Mouse (Mus musculus): Measurements from ENCODE around the gene Ugt1a2. TPM values are rescaled to one million over a fixed set of nuclear protein-coding genes. Genes with fewer than 3 reads are reported as not detected.

Gene Ugt1a2
- polyA plus RNA-seq, 1 experiment = not detected

- Histone ChIP-seq H3K4me3 (ENCODE audit: insufficient read depth, low read depth, low read length) (no peak overlapping the region), H3K27ac (ENCODE audit: insufficient read depth, low read depth, low read length) (no peak overlapping the region), H3K4me1 (ENCODE audit: control insufficient read depth, insufficient read depth, low read length) (peaks cover 6% of the 10 kb centered on the region; the same call in 1 of the 2 replicates)
- TF ChIP-seq CTCF (IDR thresholded peaks at IDR 0.05; ENCODE audit: insufficient read depth, low read depth, low read length) (no peak), POLR2A (IDR thresholded peaks at IDR 0.05; ENCODE audit: insufficient read depth, low read depth, low read length) (no peak)
- WGBS = 80% methylated on average over 8 of the region's 8 CpGs
Measured at GRCm38 (mm10) chr1:88258881-88259642, 58.7 kb downstream of the Ugt1a2 start.

- H3K27ac ChIP-seq (ENCODE audit: insufficient read depth, low read depth, low read length) = no peak overlapping the region
- TF ChIP-seq POLR2A (IDR thresholded peaks at IDR 0.05; ENCODE audit: insufficient read depth, low read depth, low read length) (no peak), CTCF (IDR thresholded peaks at IDR 0.05; ENCODE audit: insufficient read depth, low read depth, low read length) (no peak)
- WGBS = 86% methylated on average over 4 of the region's 4 CpGs
- peaks cover 6% of the 10 kb centered on the region; the same call in 1 of the 2 replicates for H3K4me1 ChIP-seq (ENCODE audit: control insufficient read depth, insufficient read depth, low read length)
- H3K4me3 ChIP-seq (ENCODE audit: insufficient read depth, low read depth, low read length) = no peak overlapping the region
Measured at GRCm38 (mm10) chr1:88259643-88260024, 59.2 kb downstream of the Ugt1a2 start.

- Histone ChIP-seq H3K27ac (ENCODE audit: insufficient read depth, low read depth, low read length) (no peak overlapping the region), H3K4me3 (ENCODE audit: insufficient read depth, low read depth, low read length) (no peak overlapping the region), H3K4me1 (ENCODE audit: control insufficient read depth, insufficient read depth, low read length) (peaks cover 6% of the 10 kb centered on the region; the same call in 1 of the 2 replicates)
- TF ChIP-seq CTCF (IDR thresholded peaks at IDR 0.05; ENCODE audit: insufficient read depth, low read depth, low read length) (no peak), POLR2A (IDR thresholded peaks at IDR 0.05; ENCODE audit: insufficient read depth, low read depth, low read length) (no peak)
- 81% methylated on average over 6 of the region's 6 CpGs for WGBS
Measured at GRCm38 (mm10) chr1:88260114-88260513, 59.7 kb downstream of the Ugt1a2 start.

GRCm38 (mm10) chr1:88260604-88261377 is 60.4 kb downstream of the Ugt1a2 start:
- no peak for TF ChIP-seq POLR2A (IDR thresholded peaks at IDR 0.05; ENCODE audit: insufficient read depth, low read depth, low read length)
- TF ChIP-seq CTCF (IDR thresholded peaks at IDR 0.05; ENCODE audit: insufficient read depth, low read depth, low read length) = no peak
- Histone ChIP-seq H3K4me1 (ENCODE audit: control insufficient read depth, insufficient read depth, low read length) (peaks cover 6% of the 10 kb centered on the region; the same call in 1 of the 2 replicates), H3K27ac (ENCODE audit: insufficient read depth, low read depth, low read length) (no peak overlapping the region), H3K4me3 (ENCODE audit: insufficient read depth, low read depth, low read length) (no peak overlapping the region)
- WGBS = 83% methylated on average over 10 of the region's 10 CpGs

- WGBS = 87% methylated on average over 7 of the region's 7 CpGs
Measured at GRCm38 (mm10) chr1:88261706-88262105, 61.3 kb downstream of the Ugt1a2 start.

GRCm38 (mm10) chr1:88262255-88262654 is 61.9 kb downstream of the Ugt1a2 start:
- TF ChIP-seq CTCF (IDR thresholded peaks at IDR 0.05; ENCODE audit: insufficient read depth, low read depth, low read length) (no peak), POLR2A (IDR thresholded peaks at IDR 0.05; ENCODE audit: insufficient read depth, low read depth, low read length) (no peak)
- no peak overlapping the region for H3K27ac ChIP-seq (ENCODE audit: insufficient read depth, low read depth, low read length)
- no peak overlapping the region for H3K4me3 ChIP-seq (ENCODE audit: insufficient read depth, low read depth, low read length)
- 76% methylated on average over 4 of the region's 4 CpGs for WGBS
- peaks cover 6% of the 10 kb centered on the region; the same call in 1 of the 2 replicates for H3K4me1 ChIP-seq (ENCODE audit: control insufficient read depth, insufficient read depth, low read length)

More at GRCm38 (mm10) chr1:88261706-88262105, 61.3 kb downstream of the Ugt1a2 start:
- Histone ChIP-seq H3K4me3 (ENCODE audit: insufficient read depth, low read depth, low read length) (no peak overlapping the region), H3K4me1 (ENCODE audit: control insufficient read depth, insufficient read depth, low read length) (peaks cover 6% of the 10 kb centered on the region; the same call in 1 of the 2 replicates), H3K27ac (ENCODE audit: insufficient read depth, low read depth, low read length) (no peak overlapping the region)
- TF ChIP-seq CTCF (IDR thresholded peaks at IDR 0.05; ENCODE audit: insufficient read depth, low read depth, low read length) = no peak
- TF ChIP-seq POLR2A (IDR thresholded peaks at IDR 0.05; ENCODE audit: insufficient read depth, low read depth, low read length) = no peak

GRCm38 (mm10) chr1:88262961-88263360 is 62.6 kb downstream of the Ugt1a2 start:
- no peak for TF ChIP-seq POLR2A (IDR thresholded peaks at IDR 0.05; ENCODE audit: insufficient read depth, low read depth, low read length)
- Histone ChIP-seq H3K27ac (ENCODE audit: insufficient read depth, low read depth, low read length) (no peak overlapping the region), H3K4me1 (ENCODE audit: control insufficient read depth, insufficient read depth, low read length) (peaks cover 6% of the 10 kb centered on the region; the same call in 1 of the 2 replicates), H3K4me3 (ENCODE audit: insufficient read depth, low read depth, low read length) (no peak overlapping the region)
- 77% methylated on average over 6 of the region's 6 CpGs for WGBS

GRCm38 (mm10) chr1:88263778-88264177 is 63.4 kb downstream of the Ugt1a2 start:
- Histone ChIP-seq H3K27ac (ENCODE audit: insufficient read depth, low read depth, low read length) (no peak overlapping the region), H3K4me1 (ENCODE audit: control insufficient read depth, insufficient read depth, low read length) (peaks cover 6% of the 10 kb centered on the region; the same call in 1 of the 2 replicates), H3K4me3 (ENCODE audit: insufficient read depth, low read depth, low read length) (no peak overlapping the region)
- WGBS = 95% methylated on average over 5 of the region's 5 CpGs
- TF ChIP-seq CTCF (IDR thresholded peaks at IDR 0.05; ENCODE audit: insufficient read depth, low read depth, low read length) = no peak
- no peak for TF ChIP-seq POLR2A (IDR thresholded peaks at IDR 0.05; ENCODE audit: insufficient read depth, low read depth, low read length)
